Mouse (Mus musculus) brain, embryonic 18.5 days (tissue): Measurements from ENCODE around the gene Ggnbp2.

Experiments
- DNase-seq: peaks from one replicate; pipeline ENCODE4 v3.0.0-alpha.2; 2012; ENCODE audit warnings: low read depth, low spot score

The Ggnbp2 gene

GRCm38 (mm10) chr11:84826185-84826584, 44.4 kb downstream of the Ggnbp2 start:
- no peak for DNase-seq

- DNase-seq, result no peak
Observed at GRCm38 (mm10) chr11:84825261-84825807, 45.3 kb downstream of the Ggnbp2 start.

- no peak for DNase-seq
Observed at GRCm38 (mm10) chr11:84823484-84823897, 47.1 kb downstream of the Ggnbp2 start.

- no peak for DNase-seq
Observed at GRCm38 (mm10) chr11:84822487-84822886, 48.1 kb downstream of the Ggnbp2 start.

GRCm38 (mm10) chr11:84821131-84821770, 49.4 kb downstream of the Ggnbp2 start:
- DNase-seq, result no peak

- DNase-seq, result peak; percentile 52
Observed at GRCm38 (mm10) chr11:84818961-84819692, 51.5 kb downstream of the Ggnbp2 start, which contains the start of gene Mrm1. Gene Mrm1 (minus strand): TSS chr11:84819515.

GRCm38 (mm10) chr11:84818085-84818960, 52.3 kb downstream of the Ggnbp2 start:
- peak; percentile 62 for DNase-seq

GRCm38 (mm10) chr11:84817362-84817761, 53.3 kb downstream of the Ggnbp2 start:
- DNase-seq, result no peak

GRCm38 (mm10) chr11:84813724-84814510, 56.7 kb downstream of the Ggnbp2 start:
- DNase-seq, result no peak

GRCm38 (mm10) chr11:84804373-84804772, 66.2 kb downstream of the Ggnbp2 start:
- DNase-seq, result no peak

GRCm38 (mm10) chr11:84797627-84798353, 72.8 kb downstream of the Ggnbp2 start:
- DNase-seq, result no peak

- no peak for DNase-seq
Observed at GRCm38 (mm10) chr11:84797026-84797425, 73.6 kb downstream of the Ggnbp2 start.

GRCm38 (mm10) chr11:84794496-84795113, 76.0 kb downstream of the Ggnbp2 start:
- no peak for DNase-seq

GRCm38 (mm10) chr11:84793545-84793944, 77.1 kb downstream of the Ggnbp2 start:
- no peak for DNase-seq

GRCm38 (mm10) chr11:84790383-84790782, 80.2 kb downstream of the Ggnbp2 start:
- no peak for DNase-seq
